Mouse (Mus musculus): ENCODE measurements at regions not wholly inside any gene's neighbourhood (a gene's known extent, or its start where the extent isn't known, plus 50 kb on each side); places are given as distances from the start of the nearest gene placed in this dataset.

- no peak for TF ChIP-seq POLR2A (IDR thresholded peaks at IDR 0.05; ENCODE audit: borderline replicate concordance, extremely low read depth, low read depth, low read length)
- no peak for TF ChIP-seq CTCF (IDR thresholded peaks at IDR 0.05; ENCODE audit: insufficient read depth, low read length)
Measured at GRCm38 (mm10) chr13:115405916-115406315, 304.2 kb upstream of the Itga1 start.

Measured in lung, adult 2 months (tissue).